Mouse (Mus musculus): ENCODE results near the gene Vmn1r210. TPM values are rescaled to one million over a fixed set of nuclear protein-coding genes. Genes with fewer than 3 reads are reported as not detected.
"Not testable (repeated sequence)": the region's sequence is repeated elsewhere in the genome, so short reads cannot be mapped to it uniquely, and the experiment has no call there.

The Vmn1r210 gene
- not detected for total RNA-seq (2021)
- long read RNA-seq, experiment 1, result 0 reads
- long read RNA-seq, experiment 2, result 0 reads

- intact Hi-C loops (cut with DNase I), result no loop called here
These were observed at the start of gene Vmn1r210 for GRCm38 (mm10) chr13:22831248-22831647. TSS of gene Vmn1r210 (minus strand) at chr13:22831348.

GRCm38 (mm10) chr13:22879257-22879656 is 48.1 kb upstream of the Vmn1r210 start:
- intact Hi-C loops (cut with DNase I), result no loop called here
- DNase-seq (ENCODE audit: low spot score in 2 of 2), result no peak

More at GRCm38 (mm10) chr13:22831248-22831647, at the start of gene Vmn1r210:
- DNase-seq (ENCODE audit: low spot score in 2 of 2), result no peak

GRCm38 (mm10) chr13:22857461-22857860 is 26.3 kb upstream of the Vmn1r210 start, which contains the start of gene Vmn1r211:
TSS of gene Vmn1r211 (minus strand) at chr13:22857561.
- intact Hi-C loops (cut with DNase I), result no loop called here
- no peak for DNase-seq (ENCODE audit: low spot score in 2 of 2)

GRCm38 (mm10) chr13:22854760-22855159 is 23.6 kb upstream of the Vmn1r210 start:
- no peak for DNase-seq (ENCODE audit: low spot score in 2 of 2)
- intact Hi-C loops (cut with DNase I), result no loop called here

- DNase-seq (ENCODE audit: low spot score in 2 of 2), result no peak
- intact Hi-C loops (cut with DNase I), result no loop called here
These were observed 15.7 kb upstream of the Vmn1r210 start for GRCm38 (mm10) chr13:22846798-22847197.

GRCm38 (mm10) chr13:22844304-22844703 is 13.2 kb upstream of the Vmn1r210 start:
- DNase-seq (ENCODE audit: low spot score in 2 of 2); intact Hi-C loops (cut with DNase I): not testable (repeated sequence)

GRCm38 (mm10) chr13:22829395-22829794 is 1.8 kb downstream of the Vmn1r210 start:
- intact Hi-C loops (cut with DNase I); DNase-seq (ENCODE audit: low spot score in 2 of 2): not testable (repeated sequence)

- DNase-seq (ENCODE audit: low spot score in 2 of 2); intact Hi-C loops (cut with DNase I): not testable (repeated sequence)
These were observed 9.5 kb downstream of the Vmn1r210 start for GRCm38 (mm10) chr13:22821601-22822000.

- intact Hi-C loops (cut with DNase I); DNase-seq (ENCODE audit: low spot score in 2 of 2): not testable (repeated sequence)
These were observed 21.6 kb downstream of the Vmn1r210 start, which contains the start of gene Vmn1r209 for GRCm38 (mm10) chr13:22809582-22809981. TSS of gene Vmn1r209 (minus strand) at chr13:22809682.

GRCm38 (mm10) chr13:22788096-22788495 is 43.1 kb downstream of the Vmn1r210 start:
- DNase-seq (ENCODE audit: low spot score in 2 of 2); intact Hi-C loops (cut with DNase I): not testable (repeated sequence)

GRCm38 (mm10) chr13:22784159-22784558 is 47.0 kb downstream of the Vmn1r210 start:
- intact Hi-C loops (cut with DNase I); DNase-seq (ENCODE audit: low spot score in 2 of 2): not testable (repeated sequence)

GRCm38 (mm10) chr13:22777300-22777699 is 53.8 kb downstream of the Vmn1r210 start, which contains the start of gene Vmn1r208:
TSS of gene Vmn1r208 (minus strand) at chr13:22777400.
- DNase-seq (ENCODE audit: low spot score in 2 of 2); intact Hi-C loops (cut with DNase I): not testable (repeated sequence)

Other genes starting within 250 kb of the Vmn1r210 start
- gene Vmn1r205, start 238.3 kb downstream of the Vmn1r210 start, total RNA-seq (2021), result not detected
- not detected for gene Vmn1r206, start 207.1 kb downstream of the Vmn1r210 start, total RNA-seq (2021)
- gene Vmn1r207-ps, start 101.7 kb downstream of the Vmn1r210 start, total RNA-seq (2021), result under 1 TPM; 0.11 to 0.15 TPM
- gene Vmn1r208, start 53.9 kb downstream of the Vmn1r210 start, total RNA-seq (2021), result not detected
- under 1 TPM in 1 of 2 experiments, not detected in 1; 0.04 TPM for gene Vmn1r209, start 21.7 kb downstream of the Vmn1r210 start, total RNA-seq (2021)
- gene Vmn1r211, start 26.2 kb upstream of the Vmn1r210 start, total RNA-seq (2021), result not detected
- not detected for gene Vmn1r212, start 52.9 kb upstream of the Vmn1r210 start, total RNA-seq (2021)
- gene Vmn1r213, start 176.3 kb upstream of the Vmn1r210 start, total RNA-seq (2021), result not detected
- not detected for gene Vmn1r214, start 199.1 kb upstream of the Vmn1r210 start, total RNA-seq (2021)
- gene Vmn1r215, start 236.7 kb upstream of the Vmn1r210 start, total RNA-seq (2021), result not detected

Data from left cerebral cortex, postnatal 14 days (tissue).